Mouse (Mus musculus): ENCODE measurements around the gene Nkx1-2.

Gene Nkx1-2

GRCm38 (mm10) chr7:132605689-132606088 lies 6.3 kb upstream of the Nkx1-2 start:
- no peak for DNase-seq (ENCODE audit: low read depth, low spot score)

- no peak for DNase-seq (ENCODE audit: low read depth, low spot score)
Measured at GRCm38 (mm10) chr7:132604720-132605119, 5.3 kb upstream of the Nkx1-2 start.

GRCm38 (mm10) chr7:132600926-132601325 lies 1.5 kb upstream of the Nkx1-2 start:
- DNase-seq (ENCODE audit: low read depth, low spot score): no peak

- DNase-seq (ENCODE audit: low read depth, low spot score): peak; percentile 52
Measured at GRCm38 (mm10) chr7:132600026-132600425, 589 bp upstream of the Nkx1-2 start.

- no peak for DNase-seq (ENCODE audit: low read depth, low spot score)
Measured at GRCm38 (mm10) chr7:132597251-132598041, 2.0 kb downstream of the Nkx1-2 start.

GRCm38 (mm10) chr7:132596557-132597250 lies 2.7 kb downstream of the Nkx1-2 start:
- no peak for DNase-seq (ENCODE audit: low read depth, low spot score)

- DNase-seq (ENCODE audit: low read depth, low spot score): no peak
Measured at GRCm38 (mm10) chr7:132595787-132596186, 3.6 kb downstream of the Nkx1-2 start.

GRCm38 (mm10) chr7:132594325-132594724 lies 5.1 kb downstream of the Nkx1-2 start:
- DNase-seq (ENCODE audit: low read depth, low spot score): no peak

- DNase-seq (ENCODE audit: low read depth, low spot score): no peak
Measured at GRCm38 (mm10) chr7:132593762-132594161, 5.7 kb downstream of the Nkx1-2 start.

GRCm38 (mm10) chr7:132589610-132590009 lies 9.8 kb downstream of the Nkx1-2 start:
- DNase-seq (ENCODE audit: low read depth, low spot score): no peak

- no peak for DNase-seq (ENCODE audit: low read depth, low spot score)
Measured at GRCm38 (mm10) chr7:132587167-132587566, 12.3 kb downstream of the Nkx1-2 start.

- DNase-seq (ENCODE audit: low read depth, low spot score): no peak
Measured at GRCm38 (mm10) chr7:132585695-132586491, 13.5 kb downstream of the Nkx1-2 start.

GRCm38 (mm10) chr7:132581441-132581840 lies 18.0 kb downstream of the Nkx1-2 start:
- no peak for DNase-seq (ENCODE audit: low read depth, low spot score)

- no peak for DNase-seq (ENCODE audit: low read depth, low spot score)
Measured at GRCm38 (mm10) chr7:132580511-132580910, 18.9 kb downstream of the Nkx1-2 start.

- DNase-seq (ENCODE audit: low read depth, low spot score): no peak
Measured at GRCm38 (mm10) chr7:132576891-132577290, 22.5 kb downstream of the Nkx1-2 start.

- DNase-seq (ENCODE audit: low read depth, low spot score): peak; percentile 97
Measured at GRCm38 (mm10) chr7:132576116-132576650, 23.3 kb downstream of the Nkx1-2 start, which contains the start of gene Oat. Oat (minus strand) TSS chr7:132576398.

- DNase-seq (ENCODE audit: low read depth, low spot score): peak; percentile 88
Measured at GRCm38 (mm10) chr7:132575623-132576022, 23.8 kb downstream of the Nkx1-2 start.

- DNase-seq (ENCODE audit: low read depth, low spot score): no peak
Measured at GRCm38 (mm10) chr7:132574646-132575045, 24.8 kb downstream of the Nkx1-2 start.

- no peak for DNase-seq (ENCODE audit: low read depth, low spot score)
Measured at GRCm38 (mm10) chr7:132573205-132573604, 26.2 kb downstream of the Nkx1-2 start.

GRCm38 (mm10) chr7:132572738-132573137 lies 26.7 kb downstream of the Nkx1-2 start:
- DNase-seq (ENCODE audit: low read depth, low spot score): no peak

GRCm38 (mm10) chr7:132571481-132571880 lies 28.0 kb downstream of the Nkx1-2 start:
- DNase-seq (ENCODE audit: low read depth, low spot score): no peak

GRCm38 (mm10) chr7:132570071-132570470 lies 29.4 kb downstream of the Nkx1-2 start:
- no peak for DNase-seq (ENCODE audit: low read depth, low spot score)
